Mouse (Mus musculus) heart, postnatal 0 days (tissue): Measurements from ENCODE around the gene Phactr1. TPM values are rescaled to one million over a fixed set of nuclear protein-coding genes. Genes with fewer than 3 reads are reported as not detected.
A peak's percentile ranks its signal among the peaks of the same experiment; 100 is the strongest.

Experiments
- ATAC-seq: fragments of 200-750 bp; cut with Nextera tagmentation; 2 replicates; pipeline ENCODE4 v1.8.0; 2017; ENCODE audit warnings: low read depth, moderate number of reproducible peaks, moderate library complexity; ENCODE audit not compliant: insufficient read depth
- DNase-seq: peaks from one replicate; pipeline ENCODE4 v3.0.0-alpha.2; 2016; ENCODE audit warnings: low spot score
- H3K27ac ChIP-seq: fragments of 300-500 bp; sonication (generic); 2 replicates; pipeline ENCODE4 v1.5.1; 2014; ENCODE audit warnings: low read depth, mild to moderate bottlenecking
- H3K27me3 ChIP-seq: fragments of 300-500 bp; sonication (generic); 2 replicates; pipeline ENCODE4 v1.6.1; 2014; ENCODE audit warnings: low read length, mixed read lengths; ENCODE audit not compliant: control insufficient read depth, insufficient read depth
- H3K36me3 ChIP-seq: fragments of 300-500 bp; sonication (generic); replicated peaks from 2 replicates; pipeline ENCODE4 v1.6.1; 2014; ENCODE audit warnings: low read length, mixed read lengths; ENCODE audit not compliant: control insufficient read depth, insufficient read depth
- H3K4me1 ChIP-seq: fragments of 300-500 bp; sonication (generic); 2 replicates; pipeline ENCODE4 v1.6.1; 2014; ENCODE audit warnings: antibody characterized with exemption; ENCODE audit not compliant: control insufficient read depth, insufficient read depth
- H3K4me2 ChIP-seq: fragments of 300-500 bp; sonication (generic); 2 replicates; pipeline ENCODE4 v1.6.1; 2014; ENCODE audit warnings: low read depth, mild to moderate bottlenecking, low read length, moderate library complexity
- H3K4me3 ChIP-seq: fragments of 300-500 bp; sonication (generic); 2 replicates; pipeline ENCODE4 v1.5.1; 2014; ENCODE audit warnings: low read depth, low read length
- H3K9ac ChIP-seq: fragments of 300-500 bp; sonication (generic); replicated peaks from 2 replicates; pipeline ENCODE4 v1.6.1; 2014; ENCODE audit warnings: low read depth, low read length, mixed read lengths
- H3K9me3 ChIP-seq: fragments of 300-500 bp; sonication (generic); replicated peaks from 2 replicates; pipeline ENCODE4 v1.6.1; 2016; ENCODE audit warnings: low read length; ENCODE audit not compliant: control insufficient read depth
- CTCF ChIP-seq: IDR thresholded peaks from 2 replicates; pipeline ENCODE4 v1.5.1; 2016; ENCODE audit warnings: antibody characterized with exemption, control low read depth, low read depth
- EP300 ChIP-seq: IDR thresholded peaks from 2 replicates; pipeline ENCODE4 v1.6.1; 2016; ENCODE audit warnings: antibody characterized with exemption, low read depth
- WGBS: fragments of 180-500 bp; shearing (Covaris S2); extraction: QIAGEN DNeasy Blood & Tissue Kit; methylation state at CpG from one replicate; pipeline ENCODE4 v1.1.7; 2014; 5-methylcytosine and 5-hydroxymethylcytosine counted together
- polyA plus RNA-seq: library from polyadenylated mRNA; unstranded; fragments of >200 nt; fragmentation: Nextera tagmentation; extraction: Ambion mirVana; gene quantifications from 2 replicates; pipeline ENCODE4 v1.2.1, GENCODE M21; 2015
- total RNA-seq: library from RNA; depleted of rRNA; stranded (reverse); fragments of >200 nt; gene quantifications from 2 replicates; pipeline ENCODE4 v1.2.3, GENCODE M21; 2014; ENCODE audit warnings: low replicate concordance

The Phactr1 gene
- total and polyA plus RNA-seq, 2 experiments from 2014 or later = 1.6 to 4.8 TPM

- H3K27ac ChIP-seq = no peak overlapping the region
- no peak for ATAC-seq
- no peaks in the 10 kb centered on the region for H3K36me3 ChIP-seq
- DNase-seq = peak; percentile 54
- no peaks in the 10 kb centered on the region for H3K4me1 ChIP-seq
- H3K9ac ChIP-seq = no peak overlapping the region
- WGBS = 22% methylated on average over 2 of the region's 2 CpGs
- H3K9me3 ChIP-seq = no peaks in the 10 kb centered on the region
- H3K27me3 ChIP-seq = peaks cover 32% of the 10 kb centered on the region
- TF ChIP-seq EP300 = no peak
- TF ChIP-seq CTCF = no peak
- H3K4me2 ChIP-seq = no peak overlapping the region
- no peak overlapping the region for H3K4me3 ChIP-seq
Measured at GRCm38 (mm10) chr13:42711510-42711909, 31.1 kb downstream of the Phactr1 start.

GRCm38 (mm10) chr13:42719401-42719800 lies 39.0 kb downstream of the Phactr1 start:
- no peak overlapping the region for H3K9ac ChIP-seq
- TF ChIP-seq CTCF (no peak), EP300 (no peak)
- DNase-seq (no peak), ATAC-seq (no peak)
- no peaks in the 10 kb centered on the region for H3K27me3 ChIP-seq
- no peaks in the 10 kb centered on the region for H3K4me1 ChIP-seq
- 61% methylated on average over 9 of the region's 9 CpGs for WGBS
- no peak overlapping the region for H3K27ac ChIP-seq
- no peaks in the 10 kb centered on the region for H3K36me3 ChIP-seq
- H3K4me2 ChIP-seq = no peak overlapping the region
- H3K9me3 ChIP-seq = no peaks in the 10 kb centered on the region
- H3K4me3 ChIP-seq = no peak overlapping the region

- WGBS = 47% methylated on average over 4 of the region's 4 CpGs
- DNase-seq (no peak), ATAC-seq (no peak)
- Histone ChIP-seq H3K9me3 (no peaks in the 10 kb centered on the region), H3K4me3 (no peak overlapping the region), H3K4me1 (no peaks in the 10 kb centered on the region), H3K27me3 (no peaks in the 10 kb centered on the region), H3K36me3 (no peaks in the 10 kb centered on the region), H3K9ac (no peak overlapping the region), H3K27ac (no peak overlapping the region), H3K4me2 (no peak overlapping the region)
- TF ChIP-seq CTCF = no peak
- TF ChIP-seq EP300 = no peak
Measured at GRCm38 (mm10) chr13:42720135-42720534, 39.7 kb downstream of the Phactr1 start.

- TF ChIP-seq EP300 (no peak), CTCF (no peak)
- Histone ChIP-seq H3K36me3 (no peaks in the 10 kb centered on the region), H3K9ac (no peak overlapping the region), H3K4me2 (no peak overlapping the region), H3K9me3 (no peaks in the 10 kb centered on the region), H3K27me3 (no peaks in the 10 kb centered on the region), H3K4me3 (no peak overlapping the region), H3K4me1 (no peaks in the 10 kb centered on the region), H3K27ac (no peak overlapping the region)
- DNase-seq (no peak), ATAC-seq (no peak)
- 6% methylated on average over 1 of the region's 1 CpGs for whole genome bisulfite sequencing
Measured at GRCm38 (mm10) chr13:42720648-42721047, 40.2 kb downstream of the Phactr1 start.

GRCm38 (mm10) chr13:42724011-42724410 lies 43.6 kb downstream of the Phactr1 start:
- 79% methylated on average over 3 of the region's 3 CpGs for WGBS
- H3K4me2 ChIP-seq = no peak overlapping the region

GRCm38 (mm10) chr13:42725709-42726231 lies 45.3 kb downstream of the Phactr1 start:
- Histone ChIP-seq H3K36me3 (no peaks in the 10 kb centered on the region), H3K4me3 (no peak overlapping the region), H3K27ac (no peak overlapping the region), H3K4me2 (no peak overlapping the region), H3K9ac (no peak overlapping the region), H3K9me3 (no peaks in the 10 kb centered on the region), H3K4me1 (no peaks in the 10 kb centered on the region), H3K27me3 (no peaks in the 10 kb centered on the region)
- WGBS = 50% methylated on average over 7 of the region's 7 CpGs
- no peak for DNase-seq
- no peak for ATAC-seq
- TF ChIP-seq CTCF (no peak), EP300 (no peak)

More at GRCm38 (mm10) chr13:42724011-42724410, 43.6 kb downstream of the Phactr1 start:
- TF ChIP-seq EP300 (no peak), CTCF (no peak)
- no peak overlapping the region for H3K27ac ChIP-seq
- H3K27me3 ChIP-seq = no peaks in the 10 kb centered on the region
- ATAC-seq (no peak), DNase-seq (no peak)
- no peak overlapping the region for H3K4me3 ChIP-seq
- no peak overlapping the region for H3K9ac ChIP-seq
- H3K36me3 ChIP-seq = no peaks in the 10 kb centered on the region
- H3K9me3 ChIP-seq = no peaks in the 10 kb centered on the region
- no peaks in the 10 kb centered on the region for H3K4me1 ChIP-seq
